Mouse (Mus musculus): ENCODE measurements around the gene Grin2a. TPM values are rescaled to one million over a fixed set of nuclear protein-coding genes. Genes with fewer than 3 reads are reported as not detected.

Grin2a gene
- polyA plus RNA-seq, 2 experiments, result 0.64 to 2.0 TPM

- H3K4me2 ChIP-seq (replicated peaks; ENCODE audit: low read depth, low read length, severe bottlenecking), result no peak overlapping the region
- no peak overlapping the region for H3K9ac ChIP-seq (ENCODE audit: low read depth, low read length, severe bottlenecking)
- ATAC-seq (ENCODE audit: low FRiP score, low read depth) (no peak), DNase-seq (ENCODE audit: low spot score) (no peak)
- H3K27ac ChIP-seq (replicated peaks; ENCODE audit: low read depth, low read length), result no peak overlapping the region
- no peak overlapping the region for H3K4me3 ChIP-seq (replicated peaks; ENCODE audit: low read length)
- H3K36me3 ChIP-seq (ENCODE audit: control insufficient read depth, insufficient read depth, low read length), result no peaks in the 10 kb centered on the region
- 79% methylated on average over 9 of the region's 9 CpGs for WGBS
- H3K4me1 ChIP-seq (ENCODE audit: control insufficient read depth, insufficient read depth, low read length), result no peaks in the 10 kb centered on the region
- TF ChIP-seq POLR2A (IDR thresholded peaks at IDR 0.05; ENCODE audit: borderline replicate concordance, extremely low read depth, insufficient read depth, insufficient read length), result no peak
- H3K9me3 ChIP-seq (ENCODE audit: control insufficient read depth, low read length), result no peaks in the 10 kb centered on the region
- H3K27me3 ChIP-seq (ENCODE audit: control insufficient read depth, insufficient read depth, low read length), result no peaks in the 10 kb centered on the region
Measured at GRCm38 (mm10) chr16:9753045-9753444, 242.3 kb downstream of the Grin2a start.

GRCm38 (mm10) chr16:9752600-9752999 lies 242.8 kb downstream of the Grin2a start:
- H3K9me3 ChIP-seq (ENCODE audit: control insufficient read depth, low read length), result no peaks in the 10 kb centered on the region
- WGBS, result 88% methylated on average over 8 of the region's 8 CpGs
- no peak for TF ChIP-seq POLR2A (IDR thresholded peaks at IDR 0.05; ENCODE audit: borderline replicate concordance, extremely low read depth, insufficient read depth, insufficient read length)
- no peak overlapping the region for H3K9ac ChIP-seq (ENCODE audit: low read depth, low read length, severe bottlenecking)
- no peak overlapping the region for H3K27ac ChIP-seq (replicated peaks; ENCODE audit: low read depth, low read length)
- no peaks in the 10 kb centered on the region for H3K4me1 ChIP-seq (ENCODE audit: control insufficient read depth, insufficient read depth, low read length)
- no peak for ATAC-seq (ENCODE audit: low FRiP score, low read depth)
- H3K36me3 ChIP-seq (ENCODE audit: control insufficient read depth, insufficient read depth, low read length), result no peaks in the 10 kb centered on the region
- no peak overlapping the region for H3K4me3 ChIP-seq (replicated peaks; ENCODE audit: low read length)
- no peak overlapping the region for H3K4me2 ChIP-seq (replicated peaks; ENCODE audit: low read depth, low read length, severe bottlenecking)
- no peak for DNase-seq (ENCODE audit: low spot score)
- H3K27me3 ChIP-seq (ENCODE audit: control insufficient read depth, insufficient read depth, low read length), result no peaks in the 10 kb centered on the region

- no peak for ATAC-seq (ENCODE audit: low FRiP score, low read depth)
- H3K27ac ChIP-seq (replicated peaks; ENCODE audit: low read depth, low read length), result no peak overlapping the region
- no peak for TF ChIP-seq POLR2A (IDR thresholded peaks at IDR 0.05; ENCODE audit: borderline replicate concordance, extremely low read depth, insufficient read depth, insufficient read length)
Measured at GRCm38 (mm10) chr16:9751045-9751569, 244.3 kb downstream of the Grin2a start.

GRCm38 (mm10) chr16:9749661-9750060 lies 245.7 kb downstream of the Grin2a start:
- Histone ChIP-seq H3K36me3 (ENCODE audit: control insufficient read depth, insufficient read depth, low read length) (no peaks in the 10 kb centered on the region), H3K9me3 (ENCODE audit: control insufficient read depth, low read length) (no peaks in the 10 kb centered on the region), H3K4me2 (replicated peaks; ENCODE audit: low read depth, low read length, severe bottlenecking) (no peak overlapping the region), H3K4me1 (ENCODE audit: control insufficient read depth, insufficient read depth, low read length) (no peaks in the 10 kb centered on the region), H3K4me3 (replicated peaks; ENCODE audit: low read length) (no peak overlapping the region), H3K27ac (replicated peaks; ENCODE audit: low read depth, low read length) (no peak overlapping the region), H3K9ac (ENCODE audit: low read depth, low read length, severe bottlenecking) (no peak overlapping the region), H3K27me3 (ENCODE audit: control insufficient read depth, insufficient read depth, low read length) (no peaks in the 10 kb centered on the region)
- TF ChIP-seq POLR2A (IDR thresholded peaks at IDR 0.05; ENCODE audit: borderline replicate concordance, extremely low read depth, insufficient read depth, insufficient read length), result no peak
- no peak for DNase-seq (ENCODE audit: low spot score)
- 83% methylated on average over 3 of the region's 3 CpGs for WGBS
- no peak for ATAC-seq (ENCODE audit: low FRiP score, low read depth)

More at GRCm38 (mm10) chr16:9751045-9751569, 244.3 kb downstream of the Grin2a start:
- WGBS, result 76% methylated on average over 11 of the region's 11 CpGs
- Histone ChIP-seq H3K36me3 (ENCODE audit: control insufficient read depth, insufficient read depth, low read length) (no peaks in the 10 kb centered on the region), H3K4me1 (ENCODE audit: control insufficient read depth, insufficient read depth, low read length) (no peaks in the 10 kb centered on the region), H3K27me3 (ENCODE audit: control insufficient read depth, insufficient read depth, low read length) (no peaks in the 10 kb centered on the region), H3K4me3 (replicated peaks; ENCODE audit: low read length) (no peak overlapping the region), H3K4me2 (replicated peaks; ENCODE audit: low read depth, low read length, severe bottlenecking) (no peak overlapping the region), H3K9me3 (ENCODE audit: control insufficient read depth, low read length) (no peaks in the 10 kb centered on the region), H3K9ac (ENCODE audit: low read depth, low read length, severe bottlenecking) (no peak overlapping the region)
- no peak for DNase-seq (ENCODE audit: low spot score)

GRCm38 (mm10) chr16:9742443-9742842 lies 252.9 kb downstream of the Grin2a start:
- H3K4me1 ChIP-seq (ENCODE audit: control insufficient read depth, insufficient read depth, low read length), result no peaks in the 10 kb centered on the region
- no peak for TF ChIP-seq POLR2A (IDR thresholded peaks at IDR 0.05; ENCODE audit: borderline replicate concordance, extremely low read depth, insufficient read depth, insufficient read length)
- DNase-seq (ENCODE audit: low spot score), result no peak
- 89% methylated on average over 6 of the region's 6 CpGs for WGBS
- no peaks in the 10 kb centered on the region for H3K36me3 ChIP-seq (ENCODE audit: control insufficient read depth, insufficient read depth, low read length)
- no peak overlapping the region for H3K27ac ChIP-seq (replicated peaks; ENCODE audit: low read depth, low read length)
- no peaks in the 10 kb centered on the region for H3K27me3 ChIP-seq (ENCODE audit: control insufficient read depth, insufficient read depth, low read length)
- no peak overlapping the region for H3K4me3 ChIP-seq (replicated peaks; ENCODE audit: low read length)
- ATAC-seq (ENCODE audit: low FRiP score, low read depth), result no peak
- H3K9me3 ChIP-seq (ENCODE audit: control insufficient read depth, low read length), result no peaks in the 10 kb centered on the region
- H3K4me2 ChIP-seq (replicated peaks; ENCODE audit: low read depth, low read length, severe bottlenecking), result no peak overlapping the region
- H3K9ac ChIP-seq (ENCODE audit: low read depth, low read length, severe bottlenecking), result no peak overlapping the region

GRCm38 (mm10) chr16:9738679-9739078 lies 256.7 kb downstream of the Grin2a start:
- H3K4me2 ChIP-seq (replicated peaks; ENCODE audit: low read depth, low read length, severe bottlenecking), result no peak overlapping the region
- no peaks in the 10 kb centered on the region for H3K4me1 ChIP-seq (ENCODE audit: control insufficient read depth, insufficient read depth, low read length)
- no peaks in the 10 kb centered on the region for H3K9me3 ChIP-seq (ENCODE audit: control insufficient read depth, low read length)
- H3K9ac ChIP-seq (ENCODE audit: low read depth, low read length, severe bottlenecking), result no peak overlapping the region
- DNase-seq (ENCODE audit: low spot score) (no peak), ATAC-seq (ENCODE audit: low FRiP score, low read depth) (no peak)
- TF ChIP-seq POLR2A (IDR thresholded peaks at IDR 0.05; ENCODE audit: borderline replicate concordance, extremely low read depth, insufficient read depth, insufficient read length), result no peak
- no peaks in the 10 kb centered on the region for H3K27me3 ChIP-seq (ENCODE audit: control insufficient read depth, insufficient read depth, low read length)
- 88% methylated on average over 6 of the region's 6 CpGs for WGBS
- H3K4me3 ChIP-seq (replicated peaks; ENCODE audit: low read length), result no peak overlapping the region
- H3K27ac ChIP-seq (replicated peaks; ENCODE audit: low read depth, low read length), result no peak overlapping the region
- H3K36me3 ChIP-seq (ENCODE audit: control insufficient read depth, insufficient read depth, low read length), result no peaks in the 10 kb centered on the region

Measured in limb, embryonic 14.5 days (tissue).